Mouse (Mus musculus): ENCODE results near the gene Sema4b.

DNA sequence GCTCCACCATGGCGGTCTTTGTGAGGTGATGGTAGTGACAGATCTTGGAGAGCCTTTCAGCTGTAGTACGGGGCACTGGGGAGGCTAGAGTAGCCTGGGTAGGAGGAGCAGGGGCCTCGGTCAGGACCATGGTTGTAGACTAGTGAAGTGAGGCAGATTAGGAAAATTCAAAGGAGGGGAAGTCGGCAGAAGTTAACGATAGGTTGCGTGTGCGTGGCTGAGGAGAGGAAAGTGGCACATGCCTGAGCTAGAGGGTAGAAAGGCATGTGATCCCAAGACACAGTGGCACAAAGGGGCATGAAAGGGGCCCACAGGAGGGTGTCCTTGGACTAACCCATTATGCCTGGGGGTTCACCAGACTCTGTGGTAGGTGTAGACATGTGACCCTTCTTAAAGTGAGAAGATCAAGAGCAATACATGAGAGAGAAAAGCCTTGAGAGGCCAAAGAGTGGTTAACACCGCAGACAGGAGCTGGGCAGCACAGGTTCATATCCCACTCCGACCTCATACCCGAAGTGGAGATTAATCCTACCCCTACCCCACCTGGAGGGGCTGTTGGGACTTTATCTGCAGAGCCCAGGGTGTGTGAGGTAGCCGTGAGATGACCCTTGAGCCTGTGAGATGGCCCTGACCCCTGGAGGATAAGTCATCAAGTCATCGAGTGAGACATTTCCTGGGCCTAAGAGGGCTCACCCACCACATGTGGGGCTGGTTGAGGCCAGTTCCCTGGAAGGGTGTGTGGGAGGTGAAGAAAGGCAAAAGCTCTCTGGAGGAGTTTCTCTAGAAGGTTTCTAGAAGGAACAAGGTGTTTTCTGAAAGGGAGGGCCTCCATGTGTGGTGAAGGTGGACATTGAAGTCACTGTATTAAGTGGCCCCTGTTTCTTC, 19.3 kb downstream of the Sema4b start:
- TF ChIP-seq CTCF (IDR thresholded peaks at IDR 0.05 in 2 of 3, conservative IDR thresholded peaks at IDR 0.05 in 1 of 3; ENCODE audit: control insufficient read depth in 1 of 3, insufficient read depth in 1 of 3, low read depth in 2 of 3, low read length in 3 of 3, poor library complexity in 1 of 3, severe bottlenecking in 1 of 3) (no peak), MYC (IDR thresholded peaks at IDR 0.05; ENCODE audit: low read depth, low read length) (no peak), POLR2A (IDR thresholded peaks at IDR 0.05; ENCODE audit: control insufficient read depth in 1 of 2, insufficient read depth in 1 of 2, low read depth in 1 of 2, low read length in 2 of 2, poor library complexity in 1 of 2) (no peak), POLR2AphosphoS2 (IDR thresholded peaks at IDR 0.05; ENCODE audit: low read length) (no peak), JUND (IDR thresholded peaks at IDR 0.05; ENCODE audit: low read depth, low read length) (no peak), MAZ (IDR thresholded peaks at IDR 0.05; ENCODE audit: low read depth, low read length) (no peak), ELF1 (IDR thresholded peaks at IDR 0.05; ENCODE audit: low read depth, low read length) (no peak)

Data from MEL (cell line).